Mouse (Mus musculus) myocyte (in vitro differentiated cells): ENCODE measurements around the gene Exd1. TPM values are rescaled to one million over a fixed set of nuclear protein-coding genes. Genes with fewer than 3 reads are reported as not detected.

Experiments used
- H3K27me3 ChIP-seq: one replicate; pipeline ENCODE4 v1.6.1; 2011; ENCODE audit not compliant: control insufficient read depth, insufficient read depth, insufficient read length
- H3K36me3 ChIP-seq: one replicate; pipeline ENCODE4 v1.6.1; 2011; ENCODE audit not compliant: control insufficient read depth, insufficient read depth
- H3K4me2 ChIP-seq: one replicate; pipeline ENCODE4 v1.6.1; 2011; ENCODE audit warnings: low read depth, control low read depth
- H3K4me3 ChIP-seq: one replicate; pipeline ENCODE4 v1.5.1; 2011; ENCODE audit warnings: mild to moderate bottlenecking, control low read depth, moderate library complexity
- H3K79me2 ChIP-seq: one replicate; pipeline ENCODE4 v1.6.1; 2011; ENCODE audit not compliant: control insufficient read depth, insufficient read depth
- H3ac ChIP-seq: one replicate; pipeline ENCODE4 v1.6.1; 2011; ENCODE audit not compliant: control insufficient read depth, insufficient read length
- CEBPB ChIP-seq: IDR thresholded peaks from 2 replicates; pipeline ENCODE4 v1.6.1; 2011; ENCODE audit warnings: mild to moderate bottlenecking, moderate library complexity; ENCODE audit not compliant: poor library complexity, insufficient read depth, severe bottlenecking
- E2F4 ChIP-seq: IDR thresholded peaks from one replicate; pipeline ENCODE4 v1.6.1; 2011; ENCODE audit warnings: mild to moderate bottlenecking, control low read depth, moderate library complexity; ENCODE audit not compliant: insufficient read depth
- MAX ChIP-seq: IDR thresholded peaks from one replicate; pipeline ENCODE4 v1.6.1; 2011; ENCODE audit warnings: low read depth, mild to moderate bottlenecking, control low read depth
- MYOD1 ChIP-seq, 3 experiments: IDR thresholded peaks; one replicate each; pipeline ENCODE4 v1.6.1; 2011; ENCODE audit warnings: control low read depth in 2 of 3, low read depth in 2 of 3, mild to moderate bottlenecking in 2 of 3, moderate library complexity in 1 of 3; ENCODE audit not compliant: insufficient read length in 2 of 3, control insufficient read depth in 1 of 3
- MYOG ChIP-seq, 3 experiments: IDR thresholded peaks; one replicate each; pipeline ENCODE4 v1.6.1; 2011; ENCODE audit warnings: control low read depth in 2 of 3, low read depth in 2 of 3, mild to moderate bottlenecking in 2 of 3; ENCODE audit not compliant: insufficient read length in 2 of 3, control insufficient read depth in 1 of 3, insufficient read depth in 1 of 3
- POLR2A ChIP-seq: IDR thresholded peaks from one replicate; pipeline ENCODE4 v1.6.1; 2011; ENCODE audit warnings: low read depth, mild to moderate bottlenecking, control low read depth, moderate library complexity; ENCODE audit not compliant: insufficient read length
- POLR2AphosphoS2 ChIP-seq: IDR thresholded peaks from one replicate; pipeline ENCODE4 v1.6.1; 2011; ENCODE audit warnings: low read depth, control low read depth; ENCODE audit not compliant: insufficient read length
- REST ChIP-seq: IDR thresholded peaks from one replicate; pipeline ENCODE4 v1.6.1; 2011; ENCODE audit warnings: mild to moderate bottlenecking, control low read depth, moderate library complexity; ENCODE audit not compliant: insufficient read depth, insufficient read length
- SRF ChIP-seq: IDR thresholded peaks from one replicate; pipeline ENCODE4 v1.6.1; 2011; ENCODE audit warnings: low read depth; ENCODE audit not compliant: control insufficient read depth, insufficient read length
- TCF12 ChIP-seq: IDR thresholded peaks from one replicate; pipeline ENCODE4 v1.6.1; 2011; ENCODE audit warnings: mild to moderate bottlenecking, control low read depth; ENCODE audit not compliant: poor library complexity, insufficient read depth, severe bottlenecking
- TCF3 ChIP-seq: IDR thresholded peaks from one replicate; pipeline ENCODE4 v1.6.1; 2011; ENCODE audit warnings: low read depth, control low read depth; ENCODE audit not compliant: insufficient read length
- USF1 ChIP-seq: IDR thresholded peaks from one replicate; pipeline ENCODE4 v1.6.1; 2011; ENCODE audit warnings: low read depth, mild to moderate bottlenecking, control low read depth, moderate library complexity
- polyA plus RNA-seq: library from polyadenylated mRNA; unstranded; fragments of >200 nt; fragmentation: generic; extraction: Trizol; gene quantifications from one replicate; pipeline ENCODE4 v1.2.1, GENCODE M21; 2012; ENCODE audit warnings: missing spikeins

Exd1 gene
- polyA plus RNA-seq, 1 experiment: 0.23 TPM

GRCm38 (mm10) chr2:119548371-119548660, 889 bp upstream of the Exd1 start:
- peak overlapping the region; percentile 75 for H3K4me2 ChIP-seq
- peak overlapping the region; percentile 36 for H3ac ChIP-seq
- H3K27me3 ChIP-seq: no peaks in the 10 kb centered on the region
- H3K79me2 ChIP-seq: peaks cover 18% of the 10 kb centered on the region
- peak overlapping the region; percentile 89 for H3K4me3 ChIP-seq
- TF ChIP-seq SRF (no peak), POLR2A (no peak), USF1 (no peak), TCF3 (no peak), MAX (no peak), MYOD1 (IDR thresholded peaks at IDR 0.05; ENCODE audit: control insufficient read depth in 1 of 3, insufficient read length in 2 of 3, low read depth in 2 of 3) (no peak), POLR2AphosphoS2 (no peak), REST (no peak), CEBPB (no peak), MYOG (IDR thresholded peaks at IDR 0.05; ENCODE audit: control insufficient read depth in 1 of 3, insufficient read depth in 1 of 3, insufficient read length in 2 of 3, low read depth in 2 of 3) (no peak), E2F4 (no peak)
- peaks cover 3% of the 10 kb centered on the region for H3K36me3 ChIP-seq

- Histone ChIP-seq H3K36me3 (peaks cover 3% of the 10 kb centered on the region), H3K4me2 (peak overlapping the region; percentile 85), H3K27me3 (no peaks in the 10 kb centered on the region), H3ac (peak overlapping the region; percentile 36), H3K4me3 (peak overlapping the region; percentile 89), H3K79me2 (peaks cover 18% of the 10 kb centered on the region)
- TF ChIP-seq SRF: no peak
- TF ChIP-seq POLR2AphosphoS2: no peak
- TF ChIP-seq CEBPB: no peak
- TF ChIP-seq MYOD1 (IDR thresholded peaks at IDR 0.05; ENCODE audit: control insufficient read depth in 1 of 3, insufficient read length in 2 of 3, low read depth in 2 of 3): no peak
Measured at GRCm38 (mm10) chr2:119546848-119547521, 442 bp downstream of the Exd1 start.

GRCm38 (mm10) chr2:119543656-119544055, 3.8 kb downstream of the Exd1 start:
- Histone ChIP-seq H3K27me3 (no peaks in the 10 kb centered on the region), H3K4me3 (no peak overlapping the region), H3K4me2 (no peak overlapping the region), H3ac (no peak overlapping the region), H3K79me2 (peaks cover 6% of the 10 kb centered on the region), H3K36me3 (no peaks in the 10 kb centered on the region)
- no peak for TF ChIP-seq POLR2AphosphoS2
- no peak for TF ChIP-seq MYOD1 (IDR thresholded peaks at IDR 0.05; ENCODE audit: control insufficient read depth in 1 of 3, insufficient read length in 2 of 3, low read depth in 2 of 3)
- TF ChIP-seq MYOG (IDR thresholded peaks at IDR 0.05; ENCODE audit: control insufficient read depth in 1 of 3, insufficient read depth in 1 of 3, insufficient read length in 2 of 3, low read depth in 2 of 3): no peak
- no peak for TF ChIP-seq TCF12
- TF ChIP-seq E2F4: no peak
- no peak for TF ChIP-seq MAX

- Histone ChIP-seq H3K36me3 (no peaks in the 10 kb centered on the region), H3K79me2 (no peaks in the 10 kb centered on the region), H3ac (no peak overlapping the region), H3K27me3 (no peaks in the 10 kb centered on the region), H3K4me3 (no peak overlapping the region), H3K4me2 (no peak overlapping the region)
- TF ChIP-seq MAX: no peak
- no peak for TF ChIP-seq E2F4
- TF ChIP-seq MYOD1 (IDR thresholded peaks at IDR 0.05; ENCODE audit: control insufficient read depth in 1 of 3, insufficient read length in 2 of 3, low read depth in 2 of 3): no peak
- TF ChIP-seq USF1: no peak
- no peak for TF ChIP-seq MYOG (IDR thresholded peaks at IDR 0.05; ENCODE audit: control insufficient read depth in 1 of 3, insufficient read depth in 1 of 3, insufficient read length in 2 of 3, low read depth in 2 of 3)
- TF ChIP-seq SRF: no peak
- TF ChIP-seq CEBPB: no peak
- no peak for TF ChIP-seq POLR2AphosphoS2
- no peak for TF ChIP-seq TCF3
- TF ChIP-seq POLR2A: no peak
- TF ChIP-seq REST: no peak
- no peak for TF ChIP-seq TCF12
Measured at GRCm38 (mm10) chr2:119542106-119542505, 5.3 kb downstream of the Exd1 start.

- no peak overlapping the region for H3ac ChIP-seq
- no peaks in the 10 kb centered on the region for H3K36me3 ChIP-seq
- no peak overlapping the region for H3K4me2 ChIP-seq
- H3K79me2 ChIP-seq: no peaks in the 10 kb centered on the region
- no peak overlapping the region for H3K4me3 ChIP-seq
- no peak for TF ChIP-seq SRF
- no peak for TF ChIP-seq USF1
- no peak for TF ChIP-seq E2F4
- no peak for TF ChIP-seq CEBPB
- TF ChIP-seq MYOG (IDR thresholded peaks at IDR 0.05; ENCODE audit: control insufficient read depth in 1 of 3, insufficient read depth in 1 of 3, insufficient read length in 2 of 3, low read depth in 2 of 3): no peak
- TF ChIP-seq MYOD1 (IDR thresholded peaks at IDR 0.05; ENCODE audit: control insufficient read depth in 1 of 3, insufficient read length in 2 of 3, low read depth in 2 of 3): no peak
- no peak for TF ChIP-seq POLR2AphosphoS2
- no peaks in the 10 kb centered on the region for H3K27me3 ChIP-seq
Measured at GRCm38 (mm10) chr2:119538802-119539201, 8.6 kb downstream of the Exd1 start.
